Mouse (Mus musculus) ES-Bruce4 (cell line): ENCODE results near the gene Serpine2. TPM values are rescaled to one million over a fixed set of nuclear protein-coding genes. Genes with fewer than 3 reads are reported as not detected.

Experiments
- H3K27ac ChIP-seq: 2 replicates; pipeline ENCODE4 v1.5.1; 2012; ENCODE audit warnings: low read length, inconsistent platforms; ENCODE audit not compliant: insufficient read depth
- H3K27me3 ChIP-seq: 2 replicates; pipeline ENCODE4 v1.6.1; 2012; ENCODE audit warnings: mild to moderate bottlenecking, low read length, inconsistent platforms; ENCODE audit not compliant: control insufficient read depth, poor library complexity, insufficient read depth, severe bottlenecking
- H3K36me3 ChIP-seq: 2 replicates; pipeline ENCODE4 v1.6.1; 2012; ENCODE audit warnings: inconsistent platforms, mild to moderate bottlenecking, low read length, moderate library complexity; ENCODE audit not compliant: control insufficient read depth, poor library complexity, insufficient read depth, severe bottlenecking
- H3K4me1 ChIP-seq: one replicate; pipeline ENCODE4 v1.8.1; 2011; ENCODE audit warnings: low read length; ENCODE audit not compliant: control insufficient read depth, insufficient read depth
- H3K4me3 ChIP-seq: 2 replicates; pipeline ENCODE4 v1.5.1; 2011; ENCODE audit warnings: low read depth, mild to moderate bottlenecking, low read length
- H3K9ac ChIP-seq: 2 replicates; pipeline ENCODE4 v1.6.1; 2012; ENCODE audit warnings: low read depth, mild to moderate bottlenecking, inconsistent platforms; ENCODE audit not compliant: poor library complexity, severe bottlenecking
- H3K9me3 ChIP-seq: replicated peaks from 2 replicates; pipeline ENCODE4 v1.6.1; 2012; ENCODE audit warnings: mild to moderate bottlenecking, low read length, inconsistent platforms; ENCODE audit not compliant: control insufficient read depth, poor library complexity, insufficient read depth, severe bottlenecking
- CTCF ChIP-seq: IDR thresholded peaks from one replicate; pipeline ENCODE4 v1.8.1; 2011; ENCODE audit warnings: low read depth, low read length
- EP300 ChIP-seq: IDR thresholded peaks from 2 replicates; pipeline ENCODE4 v1.6.1; 2011; ENCODE audit warnings: low read depth, low read length; ENCODE audit not compliant: insufficient read depth
- POLR2A ChIP-seq: IDR thresholded peaks from one replicate; pipeline ENCODE4 v1.8.1; 2011; ENCODE audit warnings: low read length; ENCODE audit not compliant: insufficient read depth
- polyA plus RNA-seq: library from polyadenylated mRNA; stranded (reverse); fragments of >200 nt; gene quantifications from 2 replicates; pipeline ENCODE4 v1.2.4, GENCODE M21; 2011; ENCODE audit warnings: low read depth; ENCODE audit not compliant: missing spikeins, insufficient read depth, insufficient read length

Gene Serpine2
- polyA plus RNA-seq, 1 experiment, result 71.0 TPM

DNA sequence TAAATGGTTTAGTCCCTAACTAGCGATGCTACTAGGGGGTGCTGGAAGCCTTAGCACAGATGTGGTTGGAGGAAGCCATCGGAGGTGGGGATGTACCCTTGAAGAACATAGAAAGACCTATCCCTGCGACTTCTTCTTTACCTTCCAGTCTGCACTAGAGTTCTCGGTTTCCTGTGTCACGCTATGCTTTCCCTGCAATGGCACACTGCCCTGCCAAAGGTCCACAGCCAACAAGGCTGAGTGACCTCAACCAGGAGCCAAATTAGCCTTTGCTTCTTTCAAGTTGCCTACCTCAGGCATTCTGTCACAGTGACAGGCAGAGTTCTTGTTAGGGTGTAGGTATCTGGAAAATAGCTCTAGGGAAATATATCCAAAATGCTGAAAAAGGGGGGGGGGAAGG, 104.6 kb downstream of the Serpine2 start:
- no peaks in the 10 kb centered on the region for H3K27me3 ChIP-seq

DNA sequence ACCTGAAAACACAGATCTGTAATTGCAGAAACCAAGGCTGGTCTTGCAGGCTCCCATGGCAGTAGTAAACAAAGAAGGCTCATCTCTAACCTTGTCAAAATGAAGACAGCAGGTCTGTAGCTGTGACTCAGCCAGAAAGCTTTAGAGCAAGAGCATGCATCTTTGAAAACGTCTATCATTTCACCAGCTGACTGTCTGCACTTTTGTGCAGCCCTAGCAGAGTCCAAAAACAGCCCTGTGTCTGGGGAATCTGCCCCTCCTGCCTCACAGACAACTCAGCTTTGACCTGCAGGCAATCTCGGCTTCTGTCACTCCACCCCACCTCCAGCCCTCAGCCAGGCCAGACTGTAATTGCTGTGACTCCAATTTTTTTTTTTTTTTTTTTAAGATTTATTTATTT, 105.6 kb downstream of the Serpine2 start:
- Histone ChIP-seq H3K9me3 (no peaks in the 10 kb centered on the region), H3K36me3 (no peaks in the 10 kb centered on the region), H3K27me3 (no peaks in the 10 kb centered on the region), H3K4me1 (no peaks in the 10 kb centered on the region), H3K9ac (no peak overlapping the region), H3K4me3 (no peak overlapping the region), H3K27ac (no peak overlapping the region)
- TF ChIP-seq POLR2A (no peak), EP300 (no peak), CTCF (no peak)

More for the DNA sequence above, 104.6 kb downstream of the Serpine2 start:
- Histone ChIP-seq H3K36me3 (no peaks in the 10 kb centered on the region), H3K27ac (no peak overlapping the region), H3K4me1 (no peaks in the 10 kb centered on the region), H3K9ac (no peak overlapping the region), H3K9me3 (no peaks in the 10 kb centered on the region), H3K4me3 (no peak overlapping the region)
- TF ChIP-seq EP300, result no peak

DNA sequence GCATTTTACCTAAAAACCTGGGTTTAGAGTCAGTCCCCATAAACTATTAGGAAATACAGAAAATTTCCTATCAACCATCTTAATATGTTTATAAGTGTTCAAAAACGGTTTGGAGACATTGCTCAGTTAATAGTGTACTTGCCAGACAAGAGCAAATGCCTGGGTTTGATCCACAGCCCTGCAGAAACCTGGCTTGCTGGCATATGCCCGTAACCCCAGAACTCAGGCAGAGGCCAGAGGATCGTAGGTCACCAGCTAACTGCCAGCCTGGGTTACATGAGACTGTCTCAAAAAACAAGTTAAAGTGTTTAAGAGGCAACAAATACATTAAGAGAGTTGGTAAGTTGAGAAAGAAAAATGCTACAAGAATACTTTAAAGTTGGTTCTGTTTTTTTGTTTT, 106.0 kb downstream of the Serpine2 start:
- Histone ChIP-seq H3K27me3 (no peaks in the 10 kb centered on the region), H3K4me1 (no peaks in the 10 kb centered on the region), H3K9ac (no peak overlapping the region), H3K4me3 (no peak overlapping the region), H3K9me3 (no peaks in the 10 kb centered on the region), H3K27ac (no peak overlapping the region), H3K36me3 (no peaks in the 10 kb centered on the region)
- TF ChIP-seq EP300 (no peak), POLR2A (no peak), CTCF (no peak)

DNA sequence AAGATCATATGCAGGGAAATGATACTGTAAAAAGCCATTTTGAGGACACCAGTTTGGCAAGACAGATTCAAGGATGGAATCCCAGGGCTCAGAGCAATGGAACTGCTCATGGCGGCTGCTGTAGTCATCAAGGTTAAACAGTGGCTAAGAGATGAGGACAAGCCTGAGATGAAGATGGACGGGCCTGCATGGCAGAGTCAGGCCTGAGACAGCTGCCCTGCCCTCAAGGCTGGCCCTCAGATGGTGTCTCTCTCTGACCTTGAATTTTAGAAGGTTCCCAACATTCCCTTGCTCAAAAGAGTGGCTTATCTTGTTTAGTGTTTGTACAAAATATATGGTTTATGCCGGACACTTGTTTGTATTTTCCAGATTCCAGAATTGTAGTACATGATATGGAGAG, 107.5 kb downstream of the Serpine2 start:
- H3K4me3 ChIP-seq, result no peak overlapping the region
- H3K36me3 ChIP-seq, result no peaks in the 10 kb centered on the region
- no peaks in the 10 kb centered on the region for H3K27me3 ChIP-seq
- no peaks in the 10 kb centered on the region for H3K9me3 ChIP-seq
- no peaks in the 10 kb centered on the region for H3K4me1 ChIP-seq
- TF ChIP-seq EP300, result no peak
- no peak for TF ChIP-seq POLR2A
- TF ChIP-seq CTCF, result no peak
- H3K27ac ChIP-seq, result no peak overlapping the region
- H3K9ac ChIP-seq, result no peak overlapping the region

DNA sequence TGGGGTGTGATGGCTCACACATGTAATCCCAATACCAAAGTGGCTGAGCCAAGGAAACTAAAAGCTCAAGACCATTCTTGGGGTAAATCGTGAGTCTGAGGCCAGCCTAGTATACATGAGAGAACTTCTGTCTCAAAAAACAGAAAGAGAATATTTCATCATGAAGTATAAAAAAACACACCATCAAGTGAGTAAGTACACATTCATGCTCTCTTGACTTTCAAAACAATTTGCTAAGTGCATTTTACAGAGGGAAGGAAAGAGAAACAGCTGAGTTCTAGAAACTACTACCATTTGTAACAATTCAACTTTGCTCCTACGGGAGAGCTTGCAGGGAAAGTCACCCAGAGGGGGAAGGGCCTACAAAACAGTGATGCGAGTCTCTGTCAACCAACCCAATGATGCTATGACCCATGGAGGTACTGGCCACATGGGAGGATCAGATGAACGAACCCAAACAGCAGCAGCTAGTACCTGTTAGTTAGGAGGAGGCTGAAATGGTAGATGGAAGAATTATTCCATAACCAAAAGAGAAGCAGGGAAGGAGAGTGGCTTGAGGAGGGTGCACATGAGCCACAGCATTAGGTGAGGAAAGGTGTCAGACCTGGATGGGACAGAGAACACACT, 108.2 kb downstream of the Serpine2 start:
- H3K4me1 ChIP-seq, result no peaks in the 10 kb centered on the region
- H3K4me3 ChIP-seq, result no peak overlapping the region
- no peak overlapping the region for H3K27ac ChIP-seq
- H3K27me3 ChIP-seq, result no peaks in the 10 kb centered on the region
- TF ChIP-seq POLR2A, result no peak
- TF ChIP-seq CTCF, result no peak
- no peak for TF ChIP-seq EP300
- no peaks in the 10 kb centered on the region for H3K36me3 ChIP-seq
- H3K9me3 ChIP-seq, result no peaks in the 10 kb centered on the region
- no peak overlapping the region for H3K9ac ChIP-seq

DNA sequence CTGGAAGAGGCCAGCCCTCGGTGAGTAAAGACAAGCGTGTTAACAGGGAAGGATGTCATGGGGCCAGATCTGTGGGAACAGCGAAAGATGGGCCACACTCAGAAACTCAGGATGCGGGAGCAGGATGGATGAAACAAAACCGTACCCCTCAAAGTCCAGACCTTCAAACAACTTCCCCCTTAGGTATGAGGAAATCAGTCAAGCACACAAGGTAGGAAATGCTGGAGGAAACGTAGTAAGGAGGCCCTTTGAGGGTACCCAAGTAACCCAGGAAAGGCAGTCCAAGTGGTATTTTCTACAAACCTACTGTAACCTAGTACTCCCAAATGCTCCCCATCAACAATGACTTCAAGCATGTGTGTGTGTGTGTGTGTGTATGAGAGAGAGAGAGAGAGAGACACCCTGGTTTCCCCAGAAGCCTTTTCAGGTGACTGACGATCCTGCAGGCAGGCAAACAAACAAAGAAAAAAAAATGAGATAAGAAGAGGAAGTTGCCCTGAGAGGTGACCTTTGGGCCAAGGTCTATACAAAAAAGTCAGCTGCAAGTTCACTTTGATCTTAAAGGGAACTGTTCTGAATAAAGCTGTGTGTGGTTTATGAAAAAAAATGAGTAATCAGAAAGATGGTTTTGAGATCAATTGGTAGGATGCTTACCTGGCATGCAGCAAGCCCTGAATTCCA, 108.8 kb downstream of the Serpine2 start:
- TF ChIP-seq CTCF (no peak), EP300 (no peak), POLR2A (no peak)
- no peaks in the 10 kb centered on the region for H3K4me1 ChIP-seq
- H3K9me3 ChIP-seq, result no peaks in the 10 kb centered on the region

More for the DNA sequence above, 108.8 kb downstream of the Serpine2 start:
- no peak overlapping the region for H3K9ac ChIP-seq
- H3K4me3 ChIP-seq, result no peak overlapping the region
- H3K27ac ChIP-seq, result no peak overlapping the region
- H3K36me3 ChIP-seq, result no peaks in the 10 kb centered on the region
- no peaks in the 10 kb centered on the region for H3K27me3 ChIP-seq
